Mouse (Mus musculus): Measurements from ENCODE around the gene Anks1b. TPM values are rescaled to one million over a fixed set of nuclear protein-coding genes. Genes with fewer than 3 reads are reported as not detected.
A peak's percentile ranks its signal among the peaks of the same experiment; 100 is the strongest.

Gene Anks1b
- polyA plus RNA-seq, 1 experiment from 2014 or later: 42.0 TPM

GRCm38 (mm10) chr10:90880854-90881560 is 1007.7 kb downstream of the Anks1b start:
- H3K4me3 ChIP-seq: no peak overlapping the region
- H3K36me3 ChIP-seq: no peaks in the 10 kb centered on the region
- ATAC-seq (ENCODE audit: low read depth): 0 out of 2 replicates have a peak, but pooled peaks have one; percentile 36
- peaks cover 17% of the 10 kb centered on the region for H3K4me1 ChIP-seq (replicated peaks)
- H3K27me3 ChIP-seq: no peaks in the 10 kb centered on the region
- no peak overlapping the region for H3K9ac ChIP-seq
- H3K27ac ChIP-seq (replicated peaks): no peak overlapping the region
- H3K9me3 ChIP-seq: no peaks in the 10 kb centered on the region
- no peak overlapping the region for H3K4me2 ChIP-seq
- 34% methylated on average over 8 of the region's 8 CpGs for WGBS

GRCm38 (mm10) chr10:90889566-90889965 is 1016.3 kb downstream of the Anks1b start:
- no peak overlapping the region for H3K4me2 ChIP-seq
- no peaks in the 10 kb centered on the region for H3K9me3 ChIP-seq
- no peak overlapping the region for H3K4me3 ChIP-seq
- H3K36me3 ChIP-seq: no peaks in the 10 kb centered on the region
- no peak overlapping the region for H3K9ac ChIP-seq
- H3K27me3 ChIP-seq: no peaks in the 10 kb centered on the region
- no peaks in the 10 kb centered on the region for H3K4me1 ChIP-seq (replicated peaks)
- H3K27ac ChIP-seq (replicated peaks): no peak overlapping the region
- ATAC-seq (ENCODE audit: low read depth): no peak
- 83% methylated on average over 5 of the region's 5 CpGs for WGBS

- Histone ChIP-seq H3K27me3 (no peaks in the 10 kb centered on the region), H3K9me3 (no peaks in the 10 kb centered on the region), H3K4me1 (replicated peaks) (no peaks in the 10 kb centered on the region), H3K27ac (replicated peaks) (0 out of 2 replicates have a peak overlapping the region, but pooled peaks have one; percentile 33), H3K4me2 (no peak overlapping the region), H3K36me3 (peaks cover 6% of the 10 kb centered on the region), H3K9ac (no peak overlapping the region), H3K4me3 (no peak overlapping the region)
- ATAC-seq (ENCODE audit: low read depth): no peak
- 66% methylated on average over 11 of the region's 11 CpGs for WGBS
Measured at GRCm38 (mm10) chr10:90892728-90893127, 1019.4 kb downstream of the Anks1b start.

- Histone ChIP-seq H3K4me3 (no peak overlapping the region), H3K4me2 (no peak overlapping the region), H3K27me3 (no peaks in the 10 kb centered on the region), H3K9ac (no peak overlapping the region), H3K27ac (replicated peaks) (no peak overlapping the region), H3K4me1 (replicated peaks) (no peaks in the 10 kb centered on the region), H3K36me3 (peaks cover 6% of the 10 kb centered on the region), H3K9me3 (no peaks in the 10 kb centered on the region)
- no peak for ATAC-seq (ENCODE audit: low read depth)
- 76% methylated on average over 3 of the region's 3 CpGs for WGBS
Measured at GRCm38 (mm10) chr10:90897894-90898293, 1024.6 kb downstream of the Anks1b start.

GRCm38 (mm10) chr10:90904185-90904584 is 1030.9 kb downstream of the Anks1b start:
- ATAC-seq (ENCODE audit: low read depth): no peak
- H3K9me3 ChIP-seq: no peaks in the 10 kb centered on the region
- no peak overlapping the region for H3K4me2 ChIP-seq
- no peak overlapping the region for H3K9ac ChIP-seq
- no peaks in the 10 kb centered on the region for H3K27me3 ChIP-seq
- no peak overlapping the region for H3K4me3 ChIP-seq
- no peaks in the 10 kb centered on the region for H3K36me3 ChIP-seq
- no peak overlapping the region for H3K27ac ChIP-seq (replicated peaks)
- H3K4me1 ChIP-seq (replicated peaks): no peaks in the 10 kb centered on the region

GRCm38 (mm10) chr10:90907381-90907780 is 1034.1 kb downstream of the Anks1b start:
- H3K4me3 ChIP-seq: no peak overlapping the region
- no peaks in the 10 kb centered on the region for H3K36me3 ChIP-seq
- no peaks in the 10 kb centered on the region for H3K9me3 ChIP-seq
- H3K4me1 ChIP-seq (replicated peaks): no peaks in the 10 kb centered on the region
- WGBS: 88% methylated on average over 8 of the region's 8 CpGs
- no peaks in the 10 kb centered on the region for H3K27me3 ChIP-seq
- H3K9ac ChIP-seq: no peak overlapping the region
- no peak overlapping the region for H3K27ac ChIP-seq (replicated peaks)
- no peak for ATAC-seq (ENCODE audit: low read depth)
- no peak overlapping the region for H3K4me2 ChIP-seq

- Histone ChIP-seq H3K4me2 (no peak overlapping the region), H3K4me1 (replicated peaks) (no peaks in the 10 kb centered on the region), H3K9ac (no peak overlapping the region), H3K4me3 (no peak overlapping the region), H3K9me3 (no peaks in the 10 kb centered on the region), H3K27me3 (no peaks in the 10 kb centered on the region), H3K36me3 (peaks cover 6% of the 10 kb centered on the region), H3K27ac (replicated peaks) (no peak overlapping the region)
- 92% methylated on average over 7 of the region's 7 CpGs for WGBS
- no peak for ATAC-seq (ENCODE audit: low read depth)
Measured at GRCm38 (mm10) chr10:90923476-90923875, 1050.2 kb downstream of the Anks1b start.

GRCm38 (mm10) chr10:90933088-90933487 is 1059.8 kb downstream of the Anks1b start:
- Histone ChIP-seq H3K27me3 (no peaks in the 10 kb centered on the region), H3K4me2 (no peak overlapping the region), H3K4me3 (no peak overlapping the region), H3K27ac (replicated peaks) (no peak overlapping the region), H3K9ac (no peak overlapping the region), H3K36me3 (peaks cover 9% of the 10 kb centered on the region), H3K9me3 (no peaks in the 10 kb centered on the region), H3K4me1 (replicated peaks) (peaks cover 16% of the 10 kb centered on the region)
- ATAC-seq (ENCODE audit: low read depth): no peak
- 79% methylated on average over 5 of the region's 5 CpGs for WGBS

- Histone ChIP-seq H3K27ac (replicated peaks) (no peak overlapping the region), H3K27me3 (no peaks in the 10 kb centered on the region), H3K9ac (no peak overlapping the region), H3K4me1 (replicated peaks) (peaks cover 14% of the 10 kb centered on the region), H3K9me3 (no peaks in the 10 kb centered on the region), H3K4me2 (no peak overlapping the region), H3K4me3 (no peak overlapping the region), H3K36me3 (no peaks in the 10 kb centered on the region)
- ATAC-seq (ENCODE audit: low read depth): no peak; the same call in 1 of the 2 replicates
- 38% methylated on average over 13 of the region's 13 CpGs for WGBS
Measured at GRCm38 (mm10) chr10:90934678-90935077, 1061.4 kb downstream of the Anks1b start.

- Histone ChIP-seq H3K4me3 (no peak overlapping the region), H3K9ac (no peak overlapping the region), H3K27ac (replicated peaks) (no peak overlapping the region), H3K4me2 (no peak overlapping the region), H3K36me3 (peaks cover 18% of the 10 kb centered on the region), H3K4me1 (replicated peaks) (peaks cover 5% of the 10 kb centered on the region; the same call in 1 of the 2 replicates), H3K27me3 (no peaks in the 10 kb centered on the region), H3K9me3 (no peaks in the 10 kb centered on the region)
- 93% methylated on average over 5 of the region's 5 CpGs for WGBS
- ATAC-seq (ENCODE audit: low read depth): no peak
Measured at GRCm38 (mm10) chr10:90937721-90938460, 1064.6 kb downstream of the Anks1b start.

- Histone ChIP-seq H3K9ac (no peak overlapping the region), H3K36me3 (peaks cover 31% of the 10 kb centered on the region), H3K27me3 (no peaks in the 10 kb centered on the region), H3K4me2 (no peak overlapping the region), H3K9me3 (no peaks in the 10 kb centered on the region), H3K27ac (replicated peaks) (no peak overlapping the region), H3K4me3 (no peak overlapping the region), H3K4me1 (replicated peaks) (no peaks in the 10 kb centered on the region)
- WGBS: 82% methylated on average over 15 of the region's 15 CpGs
- ATAC-seq (ENCODE audit: low read depth): no peak
Measured at GRCm38 (mm10) chr10:90940521-90941520, 1067.5 kb downstream of the Anks1b start.

Measured in neural tube, embryonic 13.5 days (tissue).